Mouse (Mus musculus) myocyte (in vitro differentiated cells): ENCODE measurements at regions not wholly inside any gene's neighbourhood (a gene's known extent, or its start where the extent isn't known, plus 50 kb on each side); places are given as distances from the start of the nearest gene placed in this dataset.
"Not testable (repeated sequence)": the region's sequence is repeated elsewhere in the genome, so short reads cannot be mapped to it uniquely, and the experiment has no call there.

Experiments
- CEBPB ChIP-seq: IDR thresholded peaks from 2 replicates; pipeline ENCODE4 v1.6.1; 2011; ENCODE audit warnings: mild to moderate bottlenecking, moderate library complexity; ENCODE audit not compliant: poor library complexity, insufficient read depth, severe bottlenecking
- E2F4 ChIP-seq: IDR thresholded peaks from one replicate; pipeline ENCODE4 v1.6.1; 2011; ENCODE audit warnings: mild to moderate bottlenecking, control low read depth, moderate library complexity; ENCODE audit not compliant: insufficient read depth
- MAX ChIP-seq: IDR thresholded peaks from one replicate; pipeline ENCODE4 v1.6.1; 2011; ENCODE audit warnings: low read depth, mild to moderate bottlenecking, control low read depth
- MYOD1 ChIP-seq, 3 experiments: IDR thresholded peaks; one replicate each; pipeline ENCODE4 v1.6.1; 2011; ENCODE audit warnings: control low read depth in 2 of 3, low read depth in 2 of 3, mild to moderate bottlenecking in 2 of 3, moderate library complexity in 1 of 3; ENCODE audit not compliant: insufficient read length in 2 of 3, control insufficient read depth in 1 of 3
- MYOG ChIP-seq, 3 experiments: IDR thresholded peaks; one replicate each; pipeline ENCODE4 v1.6.1; 2011; ENCODE audit warnings: control low read depth in 2 of 3, low read depth in 2 of 3, mild to moderate bottlenecking in 2 of 3; ENCODE audit not compliant: insufficient read length in 2 of 3, control insufficient read depth in 1 of 3, insufficient read depth in 1 of 3
- POLR2A ChIP-seq: IDR thresholded peaks from one replicate; pipeline ENCODE4 v1.6.1; 2011; ENCODE audit warnings: low read depth, mild to moderate bottlenecking, control low read depth, moderate library complexity; ENCODE audit not compliant: insufficient read length
- POLR2AphosphoS2 ChIP-seq: IDR thresholded peaks from one replicate; pipeline ENCODE4 v1.6.1; 2011; ENCODE audit warnings: low read depth, control low read depth; ENCODE audit not compliant: insufficient read length
- REST ChIP-seq: IDR thresholded peaks from one replicate; pipeline ENCODE4 v1.6.1; 2011; ENCODE audit warnings: mild to moderate bottlenecking, control low read depth, moderate library complexity; ENCODE audit not compliant: insufficient read depth, insufficient read length
- TCF12 ChIP-seq: IDR thresholded peaks from one replicate; pipeline ENCODE4 v1.6.1; 2011; ENCODE audit warnings: mild to moderate bottlenecking, control low read depth; ENCODE audit not compliant: poor library complexity, insufficient read depth, severe bottlenecking
- USF1 ChIP-seq: IDR thresholded peaks from one replicate; pipeline ENCODE4 v1.6.1; 2011; ENCODE audit warnings: low read depth, mild to moderate bottlenecking, control low read depth, moderate library complexity

GRCm38 (mm10) chr15:89656558-89656957, 64.8 kb upstream of the Rabl2 start:
- TF ChIP-seq E2F4; TCF12; POLR2A; REST; MYOD1 (IDR thresholded peaks at IDR 0.05; ENCODE audit: control insufficient read depth in 1 of 3, insufficient read length in 2 of 3, low read depth in 2 of 3); POLR2AphosphoS2; MAX; MYOG (IDR thresholded peaks at IDR 0.05; ENCODE audit: control insufficient read depth in 1 of 3, insufficient read depth in 1 of 3, insufficient read length in 2 of 3, low read depth in 2 of 3); USF1; CEBPB: not testable (repeated sequence)
